Mouse (Mus musculus): ENCODE measurements around the gene Slc24a2. TPM values are rescaled to one million over a fixed set of nuclear protein-coding genes. Genes with fewer than 3 reads are reported as not detected.

Slc24a2 gene
- total and polyA plus RNA-seq, 2 experiments from 2014 or later, result 2.4 to 10.0 TPM

DNA sequence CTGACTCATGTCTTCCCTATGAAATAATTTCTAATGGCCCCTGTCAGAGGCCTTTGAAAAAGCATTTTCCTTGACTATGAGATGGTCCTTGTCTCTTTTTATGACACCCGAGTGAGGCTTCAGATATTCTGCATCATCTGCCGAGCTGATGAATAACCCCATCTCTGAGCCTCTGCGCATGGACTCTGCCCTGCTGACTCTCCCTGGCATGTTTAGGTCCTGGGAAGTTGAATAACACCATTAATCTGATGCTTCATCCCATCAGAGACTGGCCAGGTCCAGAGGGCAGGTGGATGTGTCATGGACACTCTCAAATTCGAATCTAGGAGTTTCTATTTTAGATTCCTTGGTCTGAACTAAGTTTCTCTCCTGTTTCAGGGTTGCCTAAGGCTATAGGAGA is 242.4 kb downstream of the Slc24a2 start:
- H3K36me3 ChIP-seq (ENCODE audit: insufficient read depth), result no peaks in the 10 kb centered on the region
- no peaks in the 10 kb centered on the region for H3K9me3 ChIP-seq (ENCODE audit: low read length)

DNA sequence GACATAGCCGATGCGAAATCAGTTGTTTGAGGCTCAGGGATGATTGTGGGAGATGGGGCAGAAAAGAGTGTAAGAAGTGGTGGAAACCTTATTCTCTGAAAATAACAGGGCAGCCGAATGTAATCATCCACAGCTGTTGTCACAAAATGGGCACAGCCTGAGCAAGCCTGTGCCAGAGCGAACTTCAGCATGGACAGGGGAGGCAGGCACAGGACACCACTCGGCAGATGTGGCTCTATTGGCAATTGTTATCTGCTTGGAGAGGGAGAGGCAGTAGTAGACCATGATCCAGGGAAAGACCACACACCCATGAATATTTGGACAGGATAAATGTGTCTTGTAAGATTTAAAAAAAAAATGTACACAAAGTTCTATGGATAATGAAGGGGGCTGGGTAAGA is 253.0 kb downstream of the Slc24a2 start:
- no peak for DNase-seq
- no peak for ATAC-seq
- Histone ChIP-seq H3K4me3 (ENCODE audit: low read depth, low read length) (no peak overlapping the region), H3K36me3 (ENCODE audit: insufficient read depth) (no peaks in the 10 kb centered on the region), H3K27me3 (ENCODE audit: insufficient read depth, low read length) (no peaks in the 10 kb centered on the region), H3K27ac (ENCODE audit: low read depth, low read length) (no peak overlapping the region), H3K4me1 (ENCODE audit: insufficient read depth) (no peaks in the 10 kb centered on the region), H3K9ac (no peak overlapping the region), H3K9me3 (ENCODE audit: low read length) (no peaks in the 10 kb centered on the region), H3K4me2 (ENCODE audit: low read depth) (no peak overlapping the region)
- no peak for TF ChIP-seq CTCF (IDR thresholded peaks at IDR 0.05; ENCODE audit: low read depth)
- 86% methylated on average over 5 of the region's 5 CpGs for WGBS

More for the DNA sequence above, 242.4 kb downstream of the Slc24a2 start:
- no peaks in the 10 kb centered on the region for H3K4me1 ChIP-seq (ENCODE audit: insufficient read depth)
- no peak for TF ChIP-seq CTCF (IDR thresholded peaks at IDR 0.05; ENCODE audit: low read depth)
- WGBS, result 92% methylated on average over 4 of the region's 4 CpGs
- no peak overlapping the region for H3K4me2 ChIP-seq (ENCODE audit: low read depth)
- DNase-seq, result no peak
- H3K9ac ChIP-seq, result no peak overlapping the region
- no peak overlapping the region for H3K4me3 ChIP-seq (ENCODE audit: low read depth, low read length)
- no peak for ATAC-seq
- no peak overlapping the region for H3K27ac ChIP-seq (ENCODE audit: low read depth, low read length)
- no peaks in the 10 kb centered on the region for H3K27me3 ChIP-seq (ENCODE audit: insufficient read depth, low read length)

DNA sequence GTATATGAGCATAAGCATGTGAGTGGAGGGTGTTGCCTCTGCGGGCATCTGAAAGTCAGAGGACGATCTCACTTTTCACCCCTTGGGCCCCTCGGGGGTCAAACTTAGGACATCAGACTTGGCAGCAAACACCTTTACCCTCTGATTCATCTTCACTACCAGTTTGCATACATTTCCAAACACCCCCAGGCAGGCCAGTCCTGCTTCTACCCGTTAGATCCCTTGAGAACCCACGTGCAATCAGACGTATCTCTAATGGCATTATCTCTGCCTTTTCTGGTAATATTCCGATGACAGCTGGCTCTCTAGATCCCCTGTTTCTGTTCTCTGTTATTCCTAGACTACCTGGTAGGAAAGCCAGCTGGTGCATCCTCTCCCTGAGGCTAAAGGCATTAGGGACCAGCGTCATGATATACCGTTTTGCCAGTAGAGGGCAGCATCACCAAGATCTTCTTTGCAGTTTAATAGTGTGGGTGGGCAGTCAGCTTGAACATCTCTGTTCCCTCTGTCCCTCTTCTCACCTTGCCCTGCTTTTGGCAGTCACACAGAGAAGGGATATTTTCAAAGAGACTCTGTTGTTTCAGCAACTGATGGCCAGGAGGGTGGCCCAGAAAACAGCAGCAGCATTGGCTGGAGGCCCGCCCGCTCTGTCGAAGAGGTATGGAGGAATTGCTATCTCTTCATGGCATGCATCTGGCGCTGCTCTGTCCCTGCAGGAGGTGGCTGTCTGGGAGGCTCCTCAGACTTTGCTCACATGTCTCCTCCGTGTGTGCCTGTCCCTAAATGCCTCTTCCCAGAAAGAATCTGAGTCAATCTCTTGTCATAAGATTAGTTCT is 272.5 kb downstream of the Slc24a2 start:
- 49% methylated on average over 14 of the region's 14 CpGs for WGBS
- Histone ChIP-seq H3K9ac (no peak overlapping the region), H3K27me3 (ENCODE audit: insufficient read depth, low read length) (no peaks in the 10 kb centered on the region), H3K4me1 (ENCODE audit: insufficient read depth) (0 out of 2 replicates have a peak, but pooled peaks cover 3% of the 10 kb centered on the region), H3K4me3 (ENCODE audit: low read depth, low read length) (no peak overlapping the region), H3K9me3 (ENCODE audit: low read length) (no peaks in the 10 kb centered on the region), H3K36me3 (ENCODE audit: insufficient read depth) (no peaks in the 10 kb centered on the region), H3K27ac (ENCODE audit: low read depth, low read length) (no peak overlapping the region), H3K4me2 (ENCODE audit: low read depth) (peak overlapping the region; percentile 17; the same call in 1 of the 2 replicates)
- ATAC-seq (peak; percentile 86), DNase-seq (peak; percentile 87)
- TF ChIP-seq CTCF (IDR thresholded peaks at IDR 0.05; ENCODE audit: low read depth), result peak; percentile 89

DNA sequence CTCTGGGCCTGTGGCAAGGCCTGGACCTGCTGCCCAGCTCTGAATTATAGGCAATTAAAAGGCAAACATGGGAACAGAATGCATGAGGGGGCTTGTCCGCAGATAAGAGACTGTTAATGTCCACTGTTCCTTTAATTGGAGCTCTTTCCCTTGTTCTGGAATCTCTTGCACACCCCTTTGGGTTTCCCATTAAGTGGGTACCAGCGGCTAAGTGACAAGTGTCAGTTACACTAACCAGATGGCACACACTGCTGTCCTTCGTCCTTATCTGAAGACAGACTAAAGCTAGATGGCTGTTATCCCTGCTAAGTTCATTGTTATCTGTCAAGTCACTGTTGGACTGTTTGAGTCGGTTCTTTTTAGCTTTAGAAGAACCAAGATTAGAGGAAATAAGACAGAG is 274.8 kb downstream of the Slc24a2 start:
- H3K9me3 ChIP-seq (ENCODE audit: low read length), result no peaks in the 10 kb centered on the region
- DNase-seq, result no peak
- H3K27me3 ChIP-seq (ENCODE audit: insufficient read depth, low read length), result no peaks in the 10 kb centered on the region
- no peak overlapping the region for H3K9ac ChIP-seq
- WGBS, result 80% methylated on average over 4 of the region's 4 CpGs
- no peaks in the 10 kb centered on the region for H3K36me3 ChIP-seq (ENCODE audit: insufficient read depth)
- no peak for ATAC-seq
- H3K4me2 ChIP-seq (ENCODE audit: low read depth), result no peak overlapping the region
- TF ChIP-seq CTCF (IDR thresholded peaks at IDR 0.05; ENCODE audit: low read depth), result no peak
- H3K27ac ChIP-seq (ENCODE audit: low read depth, low read length), result no peak overlapping the region
- H3K4me3 ChIP-seq (ENCODE audit: low read depth, low read length), result no peak overlapping the region
- H3K4me1 ChIP-seq (ENCODE audit: insufficient read depth), result 0 out of 2 replicates have a peak, but pooled peaks cover 3% of the 10 kb centered on the region

DNA sequence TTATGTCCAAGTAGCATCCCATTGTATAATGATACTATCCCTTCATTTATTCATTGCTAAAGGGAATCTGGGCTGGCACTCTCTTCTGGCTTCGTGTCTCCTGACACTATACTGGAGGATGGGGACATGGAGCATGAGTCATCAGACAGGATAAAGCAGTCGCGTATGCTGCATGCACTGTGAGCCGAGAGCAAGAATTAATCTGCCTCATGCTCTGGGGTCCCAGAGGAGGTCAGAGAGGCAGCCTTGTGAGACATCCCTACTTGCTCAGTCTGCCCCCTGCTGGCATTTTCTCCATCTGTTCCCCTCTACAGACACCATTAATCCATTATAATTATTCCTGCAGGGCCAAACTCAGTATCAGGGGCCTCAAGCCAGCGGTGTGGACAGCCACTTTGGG is 276.8 kb downstream of the Slc24a2 start:
- no peaks in the 10 kb centered on the region for H3K36me3 ChIP-seq (ENCODE audit: insufficient read depth)
- WGBS, result 66% methylated on average over 5 of the region's 5 CpGs
- H3K9ac ChIP-seq, result no peak overlapping the region
- no peak overlapping the region for H3K4me3 ChIP-seq (ENCODE audit: low read depth, low read length)
- no peak overlapping the region for H3K4me2 ChIP-seq (ENCODE audit: low read depth)
- no peak for ATAC-seq
- H3K27ac ChIP-seq (ENCODE audit: low read depth, low read length), result no peak overlapping the region
- H3K27me3 ChIP-seq (ENCODE audit: insufficient read depth, low read length), result no peaks in the 10 kb centered on the region
- H3K4me1 ChIP-seq (ENCODE audit: insufficient read depth), result 0 out of 2 replicates have a peak, but pooled peaks cover 3% of the 10 kb centered on the region
- H3K9me3 ChIP-seq (ENCODE audit: low read length), result no peaks in the 10 kb centered on the region
- DNase-seq, result no peak
- no peak for TF ChIP-seq CTCF (IDR thresholded peaks at IDR 0.05; ENCODE audit: low read depth)

DNA sequence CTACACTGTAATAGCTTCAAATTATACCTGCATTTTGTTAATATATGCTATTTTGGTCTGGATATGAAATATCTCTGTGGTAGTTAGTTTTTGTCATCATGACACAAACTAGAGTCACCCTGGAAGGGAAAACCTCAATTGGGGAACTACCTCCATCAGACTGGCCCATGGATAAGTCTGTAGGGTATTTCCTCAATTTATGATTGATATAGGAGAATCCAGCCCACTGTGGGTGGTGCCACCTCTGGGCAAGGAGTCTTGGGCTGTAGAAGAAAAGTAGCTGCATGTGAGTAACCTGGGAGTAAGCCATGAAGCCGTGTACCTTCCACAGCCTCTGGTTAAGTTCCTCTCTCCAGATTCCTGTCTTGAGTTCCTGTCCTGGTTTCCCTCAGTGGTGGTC is 281.5 kb downstream of the Slc24a2 start:
- 88% methylated on average over 1 of the region's 1 CpGs for WGBS
- no peak for ATAC-seq

DNA sequence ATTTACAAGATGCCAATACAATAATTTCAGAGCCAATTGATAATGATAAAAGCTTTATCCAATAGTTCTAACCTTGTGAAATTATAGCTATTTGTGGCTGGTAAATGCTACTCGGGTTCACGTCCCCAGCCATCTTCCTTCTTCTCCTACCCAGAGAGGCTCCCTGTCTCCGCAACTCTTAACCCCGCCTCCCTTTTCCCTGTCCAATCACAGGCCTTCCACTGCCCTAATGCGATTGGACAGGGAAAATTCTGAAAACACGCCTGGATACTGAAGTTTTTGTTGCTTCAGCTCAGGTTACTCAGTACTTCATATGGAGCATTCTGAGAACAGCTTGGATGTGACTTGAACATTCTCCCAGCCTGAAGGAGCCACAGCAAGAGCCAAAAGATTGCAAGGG is 287.0 kb downstream of the Slc24a2 start:
- ATAC-seq (no peak), DNase-seq (no peak)
- no peak for TF ChIP-seq CTCF (IDR thresholded peaks at IDR 0.05; ENCODE audit: low read depth)
- Histone ChIP-seq H3K9ac (no peak overlapping the region), H3K9me3 (ENCODE audit: low read length) (no peaks in the 10 kb centered on the region), H3K4me1 (ENCODE audit: insufficient read depth) (no peaks in the 10 kb centered on the region), H3K27ac (ENCODE audit: low read depth, low read length) (no peak overlapping the region), H3K36me3 (ENCODE audit: insufficient read depth) (no peaks in the 10 kb centered on the region), H3K27me3 (ENCODE audit: insufficient read depth, low read length) (no peaks in the 10 kb centered on the region), H3K4me3 (ENCODE audit: low read depth, low read length) (no peak overlapping the region), H3K4me2 (ENCODE audit: low read depth) (no peak overlapping the region)
- WGBS, result 68% methylated on average over 6 of the region's 6 CpGs

More for the DNA sequence above, 281.5 kb downstream of the Slc24a2 start:
- Histone ChIP-seq H3K36me3 (ENCODE audit: insufficient read depth) (no peaks in the 10 kb centered on the region), H3K4me3 (ENCODE audit: low read depth, low read length) (no peak overlapping the region), H3K9me3 (ENCODE audit: low read length) (no peaks in the 10 kb centered on the region), H3K9ac (no peak overlapping the region), H3K4me2 (ENCODE audit: low read depth) (no peak overlapping the region), H3K27ac (ENCODE audit: low read depth, low read length) (no peak overlapping the region), H3K27me3 (ENCODE audit: insufficient read depth, low read length) (no peaks in the 10 kb centered on the region), H3K4me1 (ENCODE audit: insufficient read depth) (no peaks in the 10 kb centered on the region)
- TF ChIP-seq CTCF (IDR thresholded peaks at IDR 0.05; ENCODE audit: low read depth), result no peak
- no peak for DNase-seq
